Mouse (Mus musculus) myocyte (in vitro differentiated cells): ENCODE data around the gene Banf2. TPM values are rescaled to one million over a fixed set of nuclear protein-coding genes. Genes with fewer than 3 reads are reported as not detected.

Experiments used
- H3K27me3 ChIP-seq: one replicate; pipeline ENCODE4 v1.6.1; 2011; ENCODE audit not compliant: control insufficient read depth, insufficient read depth, insufficient read length
- H3K36me3 ChIP-seq: one replicate; pipeline ENCODE4 v1.6.1; 2011; ENCODE audit not compliant: control insufficient read depth, insufficient read depth
- H3K4me2 ChIP-seq: one replicate; pipeline ENCODE4 v1.6.1; 2011; ENCODE audit warnings: low read depth, control low read depth
- H3K4me3 ChIP-seq: one replicate; pipeline ENCODE4 v1.5.1; 2011; ENCODE audit warnings: mild to moderate bottlenecking, control low read depth, moderate library complexity
- H3K79me2 ChIP-seq: one replicate; pipeline ENCODE4 v1.6.1; 2011; ENCODE audit not compliant: control insufficient read depth, insufficient read depth
- H3ac ChIP-seq: one replicate; pipeline ENCODE4 v1.6.1; 2011; ENCODE audit not compliant: control insufficient read depth, insufficient read length
- CEBPB ChIP-seq: IDR thresholded peaks from 2 replicates; pipeline ENCODE4 v1.6.1; 2011; ENCODE audit warnings: mild to moderate bottlenecking, moderate library complexity; ENCODE audit not compliant: poor library complexity, insufficient read depth, severe bottlenecking
- E2F4 ChIP-seq: IDR thresholded peaks from one replicate; pipeline ENCODE4 v1.6.1; 2011; ENCODE audit warnings: mild to moderate bottlenecking, control low read depth, moderate library complexity; ENCODE audit not compliant: insufficient read depth
- MAX ChIP-seq: IDR thresholded peaks from one replicate; pipeline ENCODE4 v1.6.1; 2011; ENCODE audit warnings: low read depth, mild to moderate bottlenecking, control low read depth
- MYOD1 ChIP-seq, 3 experiments: IDR thresholded peaks; one replicate each; pipeline ENCODE4 v1.6.1; 2011; ENCODE audit warnings: control low read depth in 2 of 3, low read depth in 2 of 3, mild to moderate bottlenecking in 2 of 3, moderate library complexity in 1 of 3; ENCODE audit not compliant: insufficient read length in 2 of 3, control insufficient read depth in 1 of 3
- MYOG ChIP-seq, 3 experiments: IDR thresholded peaks; one replicate each; pipeline ENCODE4 v1.6.1; 2011; ENCODE audit warnings: control low read depth in 2 of 3, low read depth in 2 of 3, mild to moderate bottlenecking in 2 of 3; ENCODE audit not compliant: insufficient read length in 2 of 3, control insufficient read depth in 1 of 3, insufficient read depth in 1 of 3
- POLR2A ChIP-seq: IDR thresholded peaks from one replicate; pipeline ENCODE4 v1.6.1; 2011; ENCODE audit warnings: low read depth, mild to moderate bottlenecking, control low read depth, moderate library complexity; ENCODE audit not compliant: insufficient read length
- POLR2AphosphoS2 ChIP-seq: IDR thresholded peaks from one replicate; pipeline ENCODE4 v1.6.1; 2011; ENCODE audit warnings: low read depth, control low read depth; ENCODE audit not compliant: insufficient read length
- REST ChIP-seq: IDR thresholded peaks from one replicate; pipeline ENCODE4 v1.6.1; 2011; ENCODE audit warnings: mild to moderate bottlenecking, control low read depth, moderate library complexity; ENCODE audit not compliant: insufficient read depth, insufficient read length
- SRF ChIP-seq: IDR thresholded peaks from one replicate; pipeline ENCODE4 v1.6.1; 2011; ENCODE audit warnings: low read depth; ENCODE audit not compliant: control insufficient read depth, insufficient read length
- TCF12 ChIP-seq: IDR thresholded peaks from one replicate; pipeline ENCODE4 v1.6.1; 2011; ENCODE audit warnings: mild to moderate bottlenecking, control low read depth; ENCODE audit not compliant: poor library complexity, insufficient read depth, severe bottlenecking
- TCF3 ChIP-seq: IDR thresholded peaks from one replicate; pipeline ENCODE4 v1.6.1; 2011; ENCODE audit warnings: low read depth, control low read depth; ENCODE audit not compliant: insufficient read length
- USF1 ChIP-seq: IDR thresholded peaks from one replicate; pipeline ENCODE4 v1.6.1; 2011; ENCODE audit warnings: low read depth, mild to moderate bottlenecking, control low read depth, moderate library complexity
- polyA plus RNA-seq: library from polyadenylated mRNA; unstranded; fragments of >200 nt; fragmentation: generic; extraction: Trizol; gene quantifications from one replicate; pipeline ENCODE4 v1.2.1, GENCODE M21; 2012; ENCODE audit warnings: missing spikeins

Banf2 gene
- polyA plus RNA-seq, 1 experiment: not detected

- no peak for TF ChIP-seq MYOD1 (IDR thresholded peaks at IDR 0.05; ENCODE audit: control insufficient read depth in 1 of 3, insufficient read length in 2 of 3, low read depth in 2 of 3)
- no peak for TF ChIP-seq TCF3
- no peak for TF ChIP-seq CEBPB
- TF ChIP-seq E2F4: no peak
- TF ChIP-seq SRF: no peak
- TF ChIP-seq POLR2A: no peak
- TF ChIP-seq TCF12: no peak
- no peak for TF ChIP-seq POLR2AphosphoS2
- TF ChIP-seq MYOG (IDR thresholded peaks at IDR 0.05; ENCODE audit: control insufficient read depth in 1 of 3, insufficient read depth in 1 of 3, insufficient read length in 2 of 3, low read depth in 2 of 3): no peak
- no peak for TF ChIP-seq USF1
- TF ChIP-seq REST: no peak
- TF ChIP-seq MAX: no peak
- H3K36me3 ChIP-seq: no peaks in the 10 kb centered on the region
- no peaks in the 10 kb centered on the region for H3K79me2 ChIP-seq
- no peak overlapping the region for H3K4me2 ChIP-seq
- H3K27me3 ChIP-seq: no peaks in the 10 kb centered on the region
- no peak overlapping the region for H3ac ChIP-seq
- H3K4me3 ChIP-seq: no peak overlapping the region
These were observed 87.4 kb downstream of the Banf2 start for GRCm38 (mm10) chr2:144120186-144120823.

GRCm38 (mm10) chr2:144122068-144122467 lies 89.2 kb downstream of the Banf2 start:
- Histone ChIP-seq H3K36me3 (no peaks in the 10 kb centered on the region), H3K4me3 (no peak overlapping the region)
- TF ChIP-seq E2F4: no peak
- TF ChIP-seq MAX: no peak

More at GRCm38 (mm10) chr2:144122068-144122467, 89.2 kb downstream of the Banf2 start:
- H3K27me3 ChIP-seq: no peaks in the 10 kb centered on the region
- H3K79me2 ChIP-seq: no peaks in the 10 kb centered on the region
- H3K4me2 ChIP-seq: no peak overlapping the region
- no peak overlapping the region for H3ac ChIP-seq

Other genes with a start within 250 kb of the Banf2 start
- gene Bfsp1, start 169.9 kb upstream of the Banf2 start, polyA plus RNA-seq: 0.07 TPM
- gene Dstn, start 117.7 kb upstream of the Banf2 start, polyA plus RNA-seq: 174 TPM
- 127 TPM for gene Rrbp1, start 21.8 kb upstream of the Banf2 start, polyA plus RNA-seq
- gene Mgme1, start 237.6 kb downstream of the Banf2 start, polyA plus RNA-seq: 3.7 TPM
- 65.2 TPM for gene Snx5, start 237.8 kb downstream of the Banf2 start, polyA plus RNA-seq